Mouse (Mus musculus): ENCODE results near the gene Gm266. TPM values are rescaled to one million over a fixed set of nuclear protein-coding genes. Genes with fewer than 3 reads are reported as not detected.
"Not testable (repeated sequence)": the region's sequence is repeated elsewhere in the genome, so short reads cannot be mapped to it uniquely, and the experiment has no call there.

Gene Gm266
- polyA plus RNA-seq, 1 experiment from 2014 or later: 2.0 TPM

GRCm38 (mm10) chr12:111516826-111517225, 31.2 kb upstream of the Gm266 start:
- Histone ChIP-seq H3K27me3 (no peaks in the 10 kb centered on the region), H3K9ac (no peak overlapping the region), H3K27ac (no peak overlapping the region), H3K4me1 (replicated peaks) (peaks cover 8% of the 10 kb centered on the region), H3K4me3 (no peak overlapping the region), H3K9me3 (replicated peaks) (no peaks in the 10 kb centered on the region), H3K36me3 (no peaks in the 10 kb centered on the region), H3K4me2 (no peak overlapping the region)
- WGBS: 71% methylated on average over 6 of the region's 6 CpGs
- no peak for ATAC-seq (replicated peaks; ENCODE audit: insufficient number of reproducible peaks, insufficient read depth, low FRiP score, low read depth)

- no peak overlapping the region for H3K27ac ChIP-seq
- ATAC-seq (replicated peaks; ENCODE audit: insufficient number of reproducible peaks, insufficient read depth, low FRiP score, low read depth): no peak
- H3K9ac ChIP-seq: no peak overlapping the region
- H3K9me3 ChIP-seq (replicated peaks): no peaks in the 10 kb centered on the region
- no peaks in the 10 kb centered on the region for H3K36me3 ChIP-seq
- H3K27me3 ChIP-seq: no peaks in the 10 kb centered on the region
- peaks cover 8% of the 10 kb centered on the region for H3K4me1 ChIP-seq (replicated peaks)
- H3K4me2 ChIP-seq: no peak overlapping the region
- H3K4me3 ChIP-seq: no peak overlapping the region
- 83% methylated on average over 5 of the region's 5 CpGs for WGBS
These were observed 30.3 kb upstream of the Gm266 start for GRCm38 (mm10) chr12:111515920-111516319.

GRCm38 (mm10) chr12:111514874-111515649, 29.4 kb upstream of the Gm266 start:
- 77% methylated on average over 7 of the region's 7 CpGs for WGBS
- Histone ChIP-seq H3K36me3 (no peaks in the 10 kb centered on the region), H3K4me1 (replicated peaks) (peaks cover 8% of the 10 kb centered on the region), H3K4me2 (no peak overlapping the region), H3K4me3 (no peak overlapping the region), H3K27ac (no peak overlapping the region), H3K9ac (no peak overlapping the region), H3K9me3 (replicated peaks) (no peaks in the 10 kb centered on the region), H3K27me3 (no peaks in the 10 kb centered on the region)
- no peak for ATAC-seq (replicated peaks; ENCODE audit: insufficient number of reproducible peaks, insufficient read depth, low FRiP score, low read depth)

- H3K9ac ChIP-seq: no peak overlapping the region
- H3K4me2 ChIP-seq: no peak overlapping the region
- no peaks in the 10 kb centered on the region for H3K9me3 ChIP-seq (replicated peaks)
- peaks cover 8% of the 10 kb centered on the region for H3K4me1 ChIP-seq (replicated peaks)
- H3K36me3 ChIP-seq: no peaks in the 10 kb centered on the region
- H3K27me3 ChIP-seq: no peaks in the 10 kb centered on the region
- ATAC-seq (replicated peaks; ENCODE audit: insufficient number of reproducible peaks, insufficient read depth, low FRiP score, low read depth): no peak
- H3K27ac ChIP-seq: no peak overlapping the region
- 45% methylated on average over 7 of the region's 7 CpGs for WGBS
- H3K4me3 ChIP-seq: no peak overlapping the region
These were observed 28.7 kb upstream of the Gm266 start for GRCm38 (mm10) chr12:111514231-111514792.

GRCm38 (mm10) chr12:111513673-111514072, 28.1 kb upstream of the Gm266 start:
- H3K4me3 ChIP-seq: no peak overlapping the region

GRCm38 (mm10) chr12:111512572-111513063, 27.0 kb upstream of the Gm266 start:
- no peaks in the 10 kb centered on the region for H3K9me3 ChIP-seq (replicated peaks)
- H3K4me1 ChIP-seq (replicated peaks): peaks cover 8% of the 10 kb centered on the region
- 82% methylated on average over 12 of the region's 12 CpGs for WGBS
- H3K36me3 ChIP-seq: no peaks in the 10 kb centered on the region
- no peak overlapping the region for H3K9ac ChIP-seq
- no peak overlapping the region for H3K27ac ChIP-seq
- no peak overlapping the region for H3K4me2 ChIP-seq
- H3K4me3 ChIP-seq: no peak overlapping the region
- ATAC-seq (replicated peaks; ENCODE audit: insufficient number of reproducible peaks, insufficient read depth, low FRiP score, low read depth): no peak
- H3K27me3 ChIP-seq: no peaks in the 10 kb centered on the region

More at GRCm38 (mm10) chr12:111513673-111514072, 28.1 kb upstream of the Gm266 start:
- ATAC-seq (replicated peaks; ENCODE audit: insufficient number of reproducible peaks, insufficient read depth, low FRiP score, low read depth): no peak
- WGBS: 61% methylated on average over 5 of the region's 5 CpGs
- Histone ChIP-seq H3K9ac (no peak overlapping the region), H3K27ac (0 out of 2 replicates have a peak overlapping the region, but pooled peaks have one; percentile 24), H3K4me2 (no peak overlapping the region), H3K36me3 (no peaks in the 10 kb centered on the region), H3K9me3 (replicated peaks) (no peaks in the 10 kb centered on the region), H3K4me1 (replicated peaks) (peaks cover 8% of the 10 kb centered on the region), H3K27me3 (no peaks in the 10 kb centered on the region)

- 83% methylated on average over 3 of the region's 3 CpGs for WGBS
These were observed 22.8 kb upstream of the Gm266 start for GRCm38 (mm10) chr12:111508438-111508837.

GRCm38 (mm10) chr12:111507962-111508361, 22.3 kb upstream of the Gm266 start:
- Histone ChIP-seq H3K4me3 (no peak overlapping the region), H3K4me2 (no peak overlapping the region), H3K36me3 (no peaks in the 10 kb centered on the region), H3K4me1 (replicated peaks) (peaks cover 4% of the 10 kb centered on the region), H3K9me3 (replicated peaks) (no peaks in the 10 kb centered on the region), H3K27me3 (peaks cover 13% of the 10 kb centered on the region; the same call in 1 of the 2 replicates), H3K27ac (no peak overlapping the region), H3K9ac (no peak overlapping the region)
- 82% methylated on average over 10 of the region's 10 CpGs for WGBS
- ATAC-seq (replicated peaks; ENCODE audit: insufficient number of reproducible peaks, insufficient read depth, low FRiP score, low read depth): no peak

More at GRCm38 (mm10) chr12:111508438-111508837, 22.8 kb upstream of the Gm266 start:
- H3K27me3 ChIP-seq: peaks cover 13% of the 10 kb centered on the region; the same call in 1 of the 2 replicates
- H3K4me1 ChIP-seq (replicated peaks); H3K9me3 ChIP-seq (replicated peaks); H3K36me3 ChIP-seq; H3K4me2 ChIP-seq; H3K27ac ChIP-seq; H3K4me3 ChIP-seq; H3K9ac ChIP-seq; ATAC-seq (replicated peaks; ENCODE audit: insufficient number of reproducible peaks, insufficient read depth, low FRiP score, low read depth): not testable (repeated sequence)

GRCm38 (mm10) chr12:111507001-111507400, 21.4 kb upstream of the Gm266 start:
- Histone ChIP-seq H3K4me3 (no peak overlapping the region), H3K9me3 (replicated peaks) (no peaks in the 10 kb centered on the region), H3K4me2 (no peak overlapping the region), H3K4me1 (replicated peaks) (peaks cover 4% of the 10 kb centered on the region), H3K27me3 (peaks cover 13% of the 10 kb centered on the region; the same call in 1 of the 2 replicates), H3K9ac (no peak overlapping the region), H3K36me3 (no peaks in the 10 kb centered on the region), H3K27ac (no peak overlapping the region)
- ATAC-seq (replicated peaks; ENCODE audit: insufficient number of reproducible peaks, insufficient read depth, low FRiP score, low read depth): no peak
- WGBS: 48% methylated on average over 5 of the region's 5 CpGs

- H3K4me1 ChIP-seq (replicated peaks): peaks cover 4% of the 10 kb centered on the region
- no peaks in the 10 kb centered on the region for H3K36me3 ChIP-seq
- WGBS: 3% methylated on average over 12 of the region's 12 CpGs
- peak; percentile 60 for ATAC-seq (replicated peaks; ENCODE audit: insufficient number of reproducible peaks, insufficient read depth, low FRiP score, low read depth)
- no peak overlapping the region for H3K27ac ChIP-seq
- peaks cover 13% of the 10 kb centered on the region; the same call in 1 of the 2 replicates for H3K27me3 ChIP-seq
- no peak overlapping the region for H3K4me3 ChIP-seq
- peak overlapping the region; percentile 44 for H3K4me2 ChIP-seq
- H3K9ac ChIP-seq: no peak overlapping the region
- H3K9me3 ChIP-seq (replicated peaks): no peaks in the 10 kb centered on the region
These were observed 19.3 kb upstream of the Gm266 start for GRCm38 (mm10) chr12:111504904-111505303.

GRCm38 (mm10) chr12:111503571-111503970, 17.9 kb upstream of the Gm266 start:
- no peak overlapping the region for H3K27ac ChIP-seq
- no peak overlapping the region for H3K4me3 ChIP-seq
- H3K4me1 ChIP-seq (replicated peaks): peaks cover 4% of the 10 kb centered on the region
- WGBS: 60% methylated on average over 5 of the region's 5 CpGs
- no peak for ATAC-seq (replicated peaks; ENCODE audit: insufficient number of reproducible peaks, insufficient read depth, low FRiP score, low read depth)
- H3K4me2 ChIP-seq: no peak overlapping the region
- no peaks in the 10 kb centered on the region for H3K36me3 ChIP-seq
- peaks cover 13% of the 10 kb centered on the region; the same call in 1 of the 2 replicates for H3K27me3 ChIP-seq
- no peak overlapping the region for H3K9ac ChIP-seq
- H3K9me3 ChIP-seq (replicated peaks): no peaks in the 10 kb centered on the region

All from heart, embryonic 15.5 days (tissue).